Mouse (Mus musculus) heart, postnatal 0 days (tissue): ENCODE measurements at regions not wholly inside any gene's neighbourhood (a gene's known extent, or its start where the extent isn't known, plus 50 kb on each side); places are given as distances from the start of the nearest gene placed in this dataset.

Experiments used
- CTCF ChIP-seq: IDR thresholded peaks from 2 replicates; pipeline ENCODE4 v1.5.1; 2016; ENCODE audit warnings: antibody characterized with exemption, control low read depth, low read depth
- EP300 ChIP-seq: IDR thresholded peaks from 2 replicates; pipeline ENCODE4 v1.6.1; 2016; ENCODE audit warnings: antibody characterized with exemption, low read depth

DNA sequence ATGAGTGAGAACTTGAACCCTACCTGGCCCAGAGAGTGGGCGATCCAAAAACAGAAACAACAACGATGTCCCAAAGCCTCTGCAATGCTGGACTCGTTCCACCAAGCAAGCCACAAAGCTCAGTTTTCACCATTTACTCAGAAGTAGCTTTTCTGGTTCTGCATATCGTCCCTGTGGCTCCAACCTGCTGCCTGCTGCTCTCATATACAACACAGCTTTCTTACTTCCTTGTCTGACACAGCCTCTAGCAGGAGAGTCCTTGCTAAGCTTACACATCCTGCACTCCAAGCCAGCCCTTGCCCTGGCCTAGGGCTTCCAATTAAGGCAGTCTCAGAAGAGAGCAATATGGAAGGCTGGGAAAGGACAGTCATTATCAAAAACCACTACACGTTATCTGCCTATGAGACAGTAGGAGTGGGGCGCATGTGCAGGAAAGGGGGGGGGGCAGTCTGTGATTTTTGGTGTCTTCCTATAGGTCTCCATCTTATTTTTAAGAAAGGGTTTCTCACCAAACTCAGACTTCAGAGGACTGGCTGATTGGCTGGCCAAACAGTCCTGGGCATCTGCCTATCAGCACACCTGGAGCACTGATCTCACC lies 331.3 kb downstream of the Sox9 start:
- TF ChIP-seq CTCF (no peak), EP300 (no peak)
